Mouse (Mus musculus) megakaryocyte-erythroid progenitor cell, adult 5 weeks (primary cell): ENCODE data around the gene Opn1mw. TPM values are rescaled to one million over a fixed set of nuclear protein-coding genes. Genes with fewer than 3 reads are reported as not detected.

ENCODE experiments used
- polyA plus RNA-seq: library from polyadenylated mRNA; stranded (reverse); fragments of >175 nt; gene quantifications from 2 replicates; pipeline ENCODE4 v1.2.3, GENCODE M21; 2012

The Opn1mw gene
- not detected in 2 replicates for polyA plus RNA-seq

DNA sequence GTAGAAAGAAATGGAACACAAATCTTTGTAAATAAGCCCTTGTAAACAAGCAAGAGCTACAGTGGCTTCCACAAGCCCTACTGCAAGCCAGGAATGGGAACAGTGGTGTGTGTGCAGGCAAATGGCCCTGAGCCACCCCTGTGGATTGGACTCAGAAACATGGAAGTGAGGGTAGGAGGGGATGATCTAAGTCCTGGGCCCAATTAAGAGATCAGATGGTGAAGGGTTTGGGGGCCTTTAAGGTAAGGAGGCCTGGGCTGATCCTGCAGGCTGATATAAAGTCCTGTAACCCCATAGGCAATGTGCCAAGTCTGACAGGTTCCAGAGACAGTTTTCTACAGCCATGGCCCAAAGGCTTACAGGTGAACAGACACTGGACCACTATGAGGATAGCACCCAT, at the start of gene Opn1mw:
Opn1mw (plus strand) TSS at position 301 of the 400 bp plus-strand sequence.

GRCm38 (mm10) chrX:74135263-74135662, 8.0 kb downstream of the Opn1mw start, which contains the start of gene Mecp2:
TSS of gene Mecp2 (minus strand) at chrX:74135363.

DNA sequence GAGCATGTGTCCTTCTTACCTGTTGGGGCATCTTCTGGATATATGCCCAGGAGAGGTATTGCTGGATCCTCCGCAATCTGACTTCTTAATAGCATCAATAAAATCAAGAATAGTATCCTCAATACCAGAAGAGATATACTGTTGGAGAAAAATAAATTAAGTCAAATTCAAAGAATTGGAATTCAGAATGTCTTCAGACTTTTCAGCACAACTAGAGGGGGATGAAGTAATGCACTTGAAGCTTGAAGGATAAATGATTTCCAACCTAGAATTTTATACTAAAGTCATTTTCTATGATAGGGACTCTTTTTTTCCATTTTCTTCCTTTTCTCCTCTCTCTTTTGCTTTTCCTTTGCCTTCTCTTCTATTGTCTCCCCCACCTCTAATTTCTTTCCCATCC, 40.5 kb downstream of the Opn1mw start, which contains the start of gene Tex28:
Tex28 (minus strand) TSS at position 101 of the 400 bp plus-strand sequence.

GRCm38 (mm10) chrX:74176959-74177358, 49.7 kb downstream of the Opn1mw start, which contains the start of gene Tktl1:
TSS of gene Tktl1 (plus strand) at chrX:74177259.

Other genes starting within 250 kb of the Opn1mw start
- not detected in 2 replicates for gene Avpr2, start 235.4 kb upstream of the Opn1mw start, polyA plus RNA-seq
- gene L1cam, start 231.4 kb upstream of the Opn1mw start, polyA plus RNA-seq, result 1.2 and 1.6 TPM in 2 replicates
- 31.8 and 39.8 TPM in 2 replicates for gene Arhgap4, start 205.6 kb upstream of the Opn1mw start, polyA plus RNA-seq
- 178 and 186 TPM in 2 replicates for gene Naa10, start 205.5 kb upstream of the Opn1mw start, polyA plus RNA-seq
- 44.9 and 57.0 TPM in 2 replicates for gene Renbp, start 196.6 kb upstream of the Opn1mw start, polyA plus RNA-seq
- 129 and 154 TPM in 2 replicates for gene Hcfc1, start 161.1 kb upstream of the Opn1mw start, polyA plus RNA-seq
- gene Irak1, start 103.5 kb upstream of the Opn1mw start, polyA plus RNA-seq, result 427 and 510 TPM in 2 replicates
- gene Mecp2, start 7.9 kb downstream of the Opn1mw start, polyA plus RNA-seq, result 33.5 and 42.0 TPM in 2 replicates
- not detected in 2 replicates for gene Tex28, start 40.4 kb downstream of the Opn1mw start, polyA plus RNA-seq
- gene Tktl1, start 49.8 kb downstream of the Opn1mw start, polyA plus RNA-seq, result not detected in 2 replicates
- 125 and 148 TPM in 2 replicates for gene Flna, start 122.4 kb downstream of the Opn1mw start, polyA plus RNA-seq
- 42.2 TPM in 2 replicates for gene Emd, start 127.2 kb downstream of the Opn1mw start, polyA plus RNA-seq
- gene Rpl10, start 143.3 kb downstream of the Opn1mw start, polyA plus RNA-seq, result 1,371 and 1,458 TPM in 2 replicates
- 34.8 and 36.9 TPM in 2 replicates for gene Taz, start 154.4 kb downstream of the Opn1mw start, polyA plus RNA-seq
- 0.47 and 1.2 TPM in 2 replicates for gene Dnase1l1, start 154.9 kb downstream of the Opn1mw start, polyA plus RNA-seq
- gene Atp6ap1, start 169.6 kb downstream of the Opn1mw start, polyA plus RNA-seq, result 15.5 and 20.0 TPM in 2 replicates
- 35.5 and 48.6 TPM in 2 replicates for gene Gdi1, start 177.5 kb downstream of the Opn1mw start, polyA plus RNA-seq
- 34.9 and 43.8 TPM in 2 replicates for gene Fam50a, start 185.6 kb downstream of the Opn1mw start, polyA plus RNA-seq
- 4.6 and 6.7 TPM in 2 replicates for gene Plxna3, start 201.6 kb downstream of the Opn1mw start, polyA plus RNA-seq
- gene Lage3, start 226.2 kb downstream of the Opn1mw start, polyA plus RNA-seq, result 5.9 and 6.9 TPM in 2 replicates
- 31.2 and 32.6 TPM in 2 replicates for gene Ubl4a, start 245.8 kb downstream of the Opn1mw start, polyA plus RNA-seq
- 4.5 and 5.4 TPM in 2 replicates for gene Slc10a3, start 245.9 kb downstream of the Opn1mw start, polyA plus RNA-seq